Mouse (Mus musculus) embryonic facial prominence, embryonic 13.5 days (tissue): Measurements from ENCODE around the gene Reln. TPM values are rescaled to one million over a fixed set of nuclear protein-coding genes. Genes with fewer than 3 reads are reported as not detected.

Experiments used
- ATAC-seq: fragments of 200-750 bp; cut with Nextera tagmentation; 2 replicates; pipeline ENCODE4 v1.8.0; 2017; ENCODE audit warnings: low read depth; ENCODE audit not compliant: insufficient number of reproducible peaks, insufficient read depth, low FRiP score, low TSS enrichment
- H3K27ac ChIP-seq: fragments of 300-500 bp; sonication (generic); 2 replicates; pipeline ENCODE4 v1.5.1; 2015; ENCODE audit warnings: moderate library complexity, mild to moderate bottlenecking, inconsistent platforms
- H3K27me3 ChIP-seq: fragments of 300-500 bp; sonication (generic); 2 replicates; pipeline ENCODE4 v1.6.1; 2015; ENCODE audit warnings: mild to moderate bottlenecking, inconsistent platforms
- H3K36me3 ChIP-seq: fragments of 300-500 bp; sonication (generic); 2 replicates; pipeline ENCODE4 v1.6.1; 2015; ENCODE audit warnings: mild to moderate bottlenecking, inconsistent platforms
- H3K4me1 ChIP-seq: fragments of 300-500 bp; sonication (generic); 2 replicates; pipeline ENCODE4 v1.6.1; 2015; ENCODE audit warnings: inconsistent platforms
- H3K4me2 ChIP-seq: fragments of 300-500 bp; sonication (generic); 2 replicates; pipeline ENCODE4 v1.6.1; 2015; ENCODE audit warnings: moderate library complexity, mild to moderate bottlenecking, inconsistent platforms
- H3K4me3 ChIP-seq: fragments of 300-500 bp; sonication (generic); 2 replicates; pipeline ENCODE4 v1.5.1; 2015; ENCODE audit warnings: mild to moderate bottlenecking, inconsistent platforms
- H3K9ac ChIP-seq: fragments of 300-500 bp; sonication (generic); 2 replicates; pipeline ENCODE4 v1.6.1; 2015; ENCODE audit warnings: mild to moderate bottlenecking, inconsistent platforms
- H3K9me3 ChIP-seq: fragments of 300-500 bp; sonication (generic); 2 replicates; pipeline ENCODE4 v1.6.1; 2016; ENCODE audit warnings: inconsistent platforms
- WGBS: fragments of 180-500 bp; shearing (Covaris S2); methylation state at CpG from one replicate; pipeline ENCODE4 v1.1.7; 2015; ENCODE audit warnings: mixed read lengths; 5-methylcytosine and 5-hydroxymethylcytosine counted together
- polyA plus RNA-seq: library from polyadenylated mRNA; unstranded; fragments of >200 nt; fragmentation: Nextera tagmentation; extraction: Ambion mirVana; gene quantifications from 2 replicates; pipeline ENCODE4 v1.2.1, GENCODE M21; 2015

The Reln gene
- polyA plus RNA-seq, 1 experiment from 2014 or later, result 5.5 TPM

DNA sequence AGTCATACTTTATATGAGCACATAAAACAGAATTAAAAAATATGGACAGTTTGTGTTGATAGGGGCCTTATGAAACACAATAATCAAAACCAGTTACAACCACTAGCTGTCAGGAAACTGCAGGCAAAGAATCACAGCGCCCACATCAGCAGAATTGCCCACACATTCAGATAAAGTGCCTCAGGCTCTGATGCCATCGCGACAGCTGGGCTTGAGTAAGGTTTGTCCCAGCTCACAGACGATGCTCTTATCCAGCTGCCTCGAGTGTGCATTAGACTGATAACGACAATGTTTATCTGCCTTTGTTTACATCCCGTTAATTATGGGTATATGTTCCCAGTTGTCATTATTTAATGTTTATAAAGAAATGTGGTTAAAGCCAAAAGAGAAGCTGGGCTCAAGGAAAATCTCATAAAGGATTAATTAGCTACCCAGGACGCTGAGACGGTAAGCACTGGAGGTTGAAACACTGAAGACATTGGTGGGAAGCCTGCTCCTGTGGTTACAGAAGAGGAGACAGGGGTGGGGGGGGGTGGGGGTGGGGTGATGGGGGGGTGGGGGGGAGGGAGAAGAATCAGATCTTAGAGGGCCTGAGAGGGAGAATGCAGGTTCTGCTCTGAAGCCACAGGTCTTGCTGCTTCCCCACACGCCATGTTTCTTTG is 492.7 kb downstream of the Reln start:
- Histone ChIP-seq H3K4me2 (no peak overlapping the region), H3K4me3 (no peak overlapping the region), H3K27ac (no peak overlapping the region), H3K4me1 (no peaks in the 10 kb centered on the region), H3K36me3 (no peaks in the 10 kb centered on the region), H3K27me3 (no peaks in the 10 kb centered on the region), H3K9ac (no peak overlapping the region), H3K9me3 (no peaks in the 10 kb centered on the region)
- ATAC-seq, result no peak
- WGBS, result 37% methylated on average over 10 of the region's 10 CpGs

DNA sequence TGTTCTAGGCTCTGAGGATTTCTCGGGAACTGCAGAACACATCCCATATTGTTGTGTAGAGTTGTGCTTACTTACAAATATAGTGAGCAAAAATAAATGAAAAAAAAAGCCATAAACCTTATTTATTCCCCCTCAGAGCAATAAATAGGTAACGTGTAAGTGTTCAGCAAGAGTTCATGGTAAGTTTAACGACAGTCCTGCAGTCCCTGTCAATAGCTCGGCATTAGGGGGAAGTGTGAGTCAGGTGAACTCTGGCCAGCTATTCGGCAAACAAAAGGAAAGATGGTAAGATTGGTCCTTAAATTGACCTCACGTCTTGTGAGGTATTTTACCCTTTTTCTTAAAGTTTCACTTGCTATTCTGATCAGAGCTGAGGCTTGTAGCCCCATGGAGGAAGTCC is 497.1 kb downstream of the Reln start:
- Histone ChIP-seq H3K36me3 (no peaks in the 10 kb centered on the region), H3K27ac (no peak overlapping the region), H3K4me2 (no peak overlapping the region), H3K9me3 (no peaks in the 10 kb centered on the region), H3K4me1 (no peaks in the 10 kb centered on the region), H3K4me3 (no peak overlapping the region), H3K9ac (no peak overlapping the region), H3K27me3 (no peaks in the 10 kb centered on the region)
- no peak for ATAC-seq
- WGBS, result 79% methylated on average over 6 of the region's 6 CpGs

DNA sequence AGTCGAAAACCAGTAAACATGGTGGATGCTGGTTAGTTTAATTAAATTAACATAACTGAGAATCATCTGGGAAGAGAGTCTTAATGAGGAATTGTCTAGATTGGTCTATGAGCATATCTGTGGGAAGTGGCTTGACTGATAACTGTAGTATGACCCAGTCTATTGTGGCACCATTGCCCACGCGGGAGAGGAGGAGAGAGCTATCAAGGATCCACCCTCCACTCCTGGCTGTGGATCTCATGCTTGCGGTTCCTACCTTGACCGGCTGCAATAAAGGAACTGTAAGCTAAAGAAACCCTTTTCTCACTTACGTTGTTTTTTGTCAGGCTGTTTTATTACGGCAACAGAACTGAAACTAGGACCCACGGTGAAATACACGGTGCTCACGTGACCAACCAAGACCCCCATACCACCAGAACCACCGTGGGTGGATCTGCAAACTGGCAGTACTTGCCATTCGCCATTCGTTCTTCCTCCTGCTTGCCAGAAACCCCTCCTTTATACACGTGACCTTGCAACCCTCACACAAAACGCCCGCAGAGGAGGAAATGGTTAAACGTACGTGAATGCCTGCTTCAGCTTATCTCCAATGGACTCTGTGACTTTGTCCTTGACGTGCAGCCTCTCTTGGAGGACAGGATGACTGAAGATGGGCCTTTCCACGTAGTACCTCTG is 497.7 kb downstream of the Reln start:
- 86% methylated on average over 20 of the region's 20 CpGs for WGBS

DNA sequence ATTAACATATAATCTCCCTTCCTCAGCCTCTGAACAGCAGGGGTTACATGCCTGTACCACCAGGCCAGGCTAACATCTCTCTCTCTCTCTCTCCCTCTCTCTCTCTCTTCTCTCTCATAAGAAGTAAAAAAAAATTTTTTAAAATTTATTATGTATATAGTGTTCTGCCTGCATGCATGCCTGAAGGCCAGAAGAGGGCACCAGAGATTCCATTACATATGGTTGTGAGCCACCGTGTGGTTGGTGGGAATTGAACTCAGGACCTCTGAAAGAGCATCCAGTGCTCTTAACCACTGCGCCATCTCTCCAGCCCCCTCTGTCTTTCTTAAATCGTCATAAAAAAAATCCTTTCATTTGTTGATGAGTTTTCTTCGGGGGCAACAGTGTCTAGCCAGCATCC is 499.8 kb downstream of the Reln start:
- Histone ChIP-seq H3K9me3 (no peaks in the 10 kb centered on the region), H3K9ac (no peak overlapping the region), H3K4me2 (no peak overlapping the region), H3K4me3 (no peak overlapping the region), H3K4me1 (no peaks in the 10 kb centered on the region), H3K36me3 (no peaks in the 10 kb centered on the region), H3K27me3 (no peaks in the 10 kb centered on the region), H3K27ac (no peak overlapping the region)
- no peak for ATAC-seq
- WGBS, result 71% methylated on average over 4 of the region's 4 CpGs

More for the DNA sequence above, 497.7 kb downstream of the Reln start:
- no peak overlapping the region for H3K9ac ChIP-seq
- no peaks in the 10 kb centered on the region for H3K36me3 ChIP-seq
- H3K27ac ChIP-seq, result no peak overlapping the region
- no peak for ATAC-seq
- no peaks in the 10 kb centered on the region for H3K4me1 ChIP-seq
- no peak overlapping the region for H3K4me2 ChIP-seq
- no peaks in the 10 kb centered on the region for H3K9me3 ChIP-seq
- H3K27me3 ChIP-seq, result no peaks in the 10 kb centered on the region
- no peak overlapping the region for H3K4me3 ChIP-seq

Other genes with a start within 250 kb of the Reln start
- gene Orc5, start 205.7 kb upstream of the Reln start, polyA plus RNA-seq, result 36.9 and 37.7 TPM in 2 replicates